Mouse (Mus musculus): Measurements from ENCODE around the gene Pgs1.

GRCm38 (mm10) chr11:117951391-117951790 is 34.7 kb upstream of the Pgs1 start:
- TF ChIP-seq MAX (IDR thresholded peaks at IDR 0.05) (no peak), CTCF (IDR thresholded peaks at IDR 0.05; ENCODE audit: control insufficient read depth, insufficient read depth, insufficient read length) (no peak), USF1 (IDR thresholded peaks at IDR 0.05; ENCODE audit: low read depth) (no peak), MYOD1 (IDR thresholded peaks at IDR 0.05; ENCODE audit: control insufficient read depth, insufficient read length, low read depth) (no peak), MYOG (IDR thresholded peaks at IDR 0.05; ENCODE audit: control insufficient read depth, extremely low read depth, insufficient read length) (no peak), CEBPB (IDR thresholded peaks at IDR 0.05; ENCODE audit: low read depth) (no peak), FOSL1 (IDR thresholded peaks at IDR 0.05; ENCODE audit: insufficient read depth, low read length, poor library complexity, severe bottlenecking) (no peak)

Measured in C2C12 (cell line).